Mouse (Mus musculus) testis, adult 2 months (tissue): ENCODE results near the gene Ankrd45.

Experiments used
- CTCF ChIP-seq: fragments of 200-500 bp; IDR thresholded peaks from 2 replicates; pipeline ENCODE4 v1.5.1; 2012; ENCODE audit warnings: low read depth, mild to moderate bottlenecking, inconsistent platforms, low read length, moderate library complexity; ENCODE audit not compliant: control insufficient read depth, insufficient read depth, insufficient replicate concordance
- POLR2A ChIP-seq: fragments of 200-500 bp; IDR thresholded peaks from 2 replicates; pipeline ENCODE4 v1.6.1; 2012; ENCODE audit warnings: low read depth, mild to moderate bottlenecking, inconsistent platforms, low read length, moderate library complexity; ENCODE audit not compliant: control insufficient read depth

- TF ChIP-seq CTCF = no peak
- no peak for TF ChIP-seq POLR2A
Measured at GRCm38 (mm10) chr1:161151098-161151497, 8.6 kb downstream of the Ankrd45 start.
